Mouse (Mus musculus) stomach, postnatal 0 days (tissue): ENCODE measurements around the gene Myo15.

Experiments used
- CTCF ChIP-seq: IDR thresholded peaks from 2 replicates; pipeline ENCODE4 v1.5.1; 2016; ENCODE audit warnings: antibody characterized with exemption, low read depth, mild to moderate bottlenecking, moderate library complexity
- EP300 ChIP-seq: optimal IDR thresholded peaks from 2 replicates; pipeline ENCODE3; 2016; ENCODE audit warnings: antibody characterized with exemption

GRCm38 (mm10) chr11:60518305-60518704 lies 49.2 kb downstream of the Myo15 start:
- TF ChIP-seq CTCF, result no peak
- TF ChIP-seq EP300, result no peak
